Mouse (Mus musculus) heart, embryonic 12.5 days (tissue): ENCODE results near the gene Gm20388. TPM values are rescaled to one million over a fixed set of nuclear protein-coding genes. Genes with fewer than 3 reads are reported as not detected.
A peak's percentile ranks its signal among the peaks of the same experiment; 100 is the strongest.

Source experiments
- ATAC-seq: fragments of 200-750 bp; cut with Nextera tagmentation; 2 replicates; pipeline ENCODE4 v1.8.0; 2017; ENCODE audit warnings: moderate TSS enrichment, moderate library complexity; ENCODE audit not compliant: insufficient number of reproducible peaks, low FRiP score
- H3K27ac ChIP-seq: fragments of 300-500 bp; sonication (generic); 2 replicates; pipeline ENCODE4 v1.5.1; 2016; ENCODE audit warnings: mild to moderate bottlenecking, moderate library complexity; ENCODE audit not compliant: poor library complexity, severe bottlenecking
- H3K27me3 ChIP-seq: fragments of 300-500 bp; sonication (generic); replicated peaks from 2 replicates; pipeline ENCODE4 v1.6.1; 2016; ENCODE audit warnings: mild to moderate bottlenecking, moderate library complexity
- H3K36me3 ChIP-seq: fragments of 300-500 bp; sonication (generic); 2 replicates; pipeline ENCODE4 v1.6.1; 2016; ENCODE audit warnings: mild to moderate bottlenecking, moderate library complexity
- H3K4me1 ChIP-seq: fragments of 300-500 bp; sonication (generic); replicated peaks from 2 replicates; pipeline ENCODE4 v1.6.1; 2016; ENCODE audit warnings: mild to moderate bottlenecking
- H3K4me2 ChIP-seq: fragments of 300-500 bp; sonication (generic); 2 replicates; pipeline ENCODE4 v1.6.1; 2016; ENCODE audit warnings: mild to moderate bottlenecking, moderate library complexity
- H3K4me3 ChIP-seq: fragments of 300-500 bp; sonication (generic); 2 replicates; pipeline ENCODE4 v1.5.1; 2016; ENCODE audit warnings: mild to moderate bottlenecking
- H3K9ac ChIP-seq: fragments of 300-500 bp; sonication (generic); 2 replicates; pipeline ENCODE4 v1.6.1; 2016; ENCODE audit warnings: mild to moderate bottlenecking, moderate library complexity
- H3K9me3 ChIP-seq: fragments of 300-500 bp; sonication (generic); replicated peaks from 2 replicates; pipeline ENCODE4 v1.6.1; 2016; ENCODE audit warnings: mild to moderate bottlenecking, moderate library complexity
- WGBS: fragments of 180-500 bp; shearing (Covaris S2); methylation state at CpG from one replicate; pipeline ENCODE4 v1.1.7; 2016; 5-methylcytosine and 5-hydroxymethylcytosine counted together
- polyA plus RNA-seq: library from polyadenylated mRNA; unstranded; fragments of >200 nt; fragmentation: Nextera tagmentation; extraction: Ambion mirVana; gene quantifications from 2 replicates; pipeline ENCODE4 v1.2.1, GENCODE M21; 2016

Gene Gm20388
- polyA plus RNA-seq, 1 experiment from 2014 or later = not detected

DNA sequence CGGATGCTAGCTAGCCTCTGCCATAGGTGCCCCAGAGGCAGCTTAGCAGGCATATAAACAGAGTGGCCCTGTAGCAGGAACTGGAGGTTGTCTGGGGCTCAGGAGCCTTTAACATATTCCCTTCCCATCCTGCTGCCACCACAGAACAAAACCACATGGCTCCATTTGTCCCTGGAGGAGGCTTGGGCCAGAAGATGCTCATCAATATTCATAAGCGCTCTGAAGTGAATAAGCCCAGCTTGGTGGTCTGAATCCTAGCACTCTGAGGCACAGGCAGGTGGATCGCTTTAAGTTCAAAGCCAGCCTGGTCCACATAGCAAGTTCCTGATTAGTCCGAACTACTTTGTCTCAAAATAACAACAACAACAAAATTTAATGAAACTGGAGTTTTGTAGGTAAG is 22.6 kb upstream of the Gm20388 start:
- H3K27me3 ChIP-seq = peaks cover 4% of the 10 kb centered on the region; the same call in 1 of the 2 replicates
- H3K36me3 ChIP-seq = no peaks in the 10 kb centered on the region
- H3K4me3 ChIP-seq = no peak overlapping the region
- H3K4me2 ChIP-seq = no peak overlapping the region
- no peaks in the 10 kb centered on the region for H3K9me3 ChIP-seq
- H3K4me1 ChIP-seq = peaks cover 15% of the 10 kb centered on the region
- no peak for ATAC-seq
- no peak overlapping the region for H3K27ac ChIP-seq
- no peak overlapping the region for H3K9ac ChIP-seq
- WGBS = 71% methylated on average over 4 of the region's 4 CpGs

- H3K4me1 ChIP-seq = peaks cover 16% of the 10 kb centered on the region
- WGBS = 83% methylated on average over 4 of the region's 4 CpGs
- ATAC-seq = no peak
- peaks cover 19% of the 10 kb centered on the region for H3K27me3 ChIP-seq
- no peak overlapping the region for H3K4me3 ChIP-seq
- no peak overlapping the region for H3K4me2 ChIP-seq
- H3K36me3 ChIP-seq = no peaks in the 10 kb centered on the region
- H3K9ac ChIP-seq = no peak overlapping the region
- no peak overlapping the region for H3K27ac ChIP-seq
- no peaks in the 10 kb centered on the region for H3K9me3 ChIP-seq
These were observed 13.6 kb upstream of the Gm20388 start for GRCm38 (mm10) chr8:119897069-119897468.

- Histone ChIP-seq H3K4me2 (peak overlapping the region; percentile 41), H3K9me3 (no peaks in the 10 kb centered on the region), H3K9ac (peak overlapping the region; percentile 28; the same call in 1 of the 2 replicates), H3K27me3 (peaks cover 19% of the 10 kb centered on the region), H3K36me3 (no peaks in the 10 kb centered on the region), H3K4me3 (no peak overlapping the region), H3K4me1 (peaks cover 19% of the 10 kb centered on the region), H3K27ac (no peak overlapping the region)
- WGBS = 10% methylated on average over 13 of the region's 13 CpGs
- ATAC-seq = 0 out of 2 replicates have a peak, but pooled peaks have one; percentile 39
These were observed 12.7 kb upstream of the Gm20388 start for GRCm38 (mm10) chr8:119897933-119898332.

DNA sequence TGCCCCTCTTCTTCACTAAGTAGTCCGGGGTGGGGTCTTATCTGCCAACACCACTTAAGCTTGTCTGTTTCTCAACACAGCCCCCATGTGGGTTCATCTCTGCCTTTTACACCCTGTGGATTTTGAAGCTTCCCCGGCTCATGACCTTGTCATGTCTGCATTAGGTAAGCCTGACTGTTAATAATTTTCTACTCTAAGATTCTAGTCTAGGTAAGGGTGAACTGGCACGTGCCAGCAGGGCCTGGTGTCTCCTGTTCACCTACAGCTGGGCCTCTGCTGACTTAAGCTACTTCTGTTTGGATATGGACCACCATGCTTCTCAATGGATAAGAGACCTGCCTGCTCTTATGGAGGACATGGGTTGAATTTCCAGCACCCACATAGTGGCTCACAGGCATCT is 9.3 kb upstream of the Gm20388 start:
- no peak for ATAC-seq
- Histone ChIP-seq H3K27ac (no peak overlapping the region), H3K4me3 (no peak overlapping the region), H3K36me3 (no peaks in the 10 kb centered on the region), H3K27me3 (peaks cover 19% of the 10 kb centered on the region), H3K4me2 (no peak overlapping the region), H3K9ac (no peak overlapping the region), H3K9me3 (no peaks in the 10 kb centered on the region), H3K4me1 (peaks cover 27% of the 10 kb centered on the region)
- 50% methylated on average over 3 of the region's 3 CpGs for WGBS

DNA sequence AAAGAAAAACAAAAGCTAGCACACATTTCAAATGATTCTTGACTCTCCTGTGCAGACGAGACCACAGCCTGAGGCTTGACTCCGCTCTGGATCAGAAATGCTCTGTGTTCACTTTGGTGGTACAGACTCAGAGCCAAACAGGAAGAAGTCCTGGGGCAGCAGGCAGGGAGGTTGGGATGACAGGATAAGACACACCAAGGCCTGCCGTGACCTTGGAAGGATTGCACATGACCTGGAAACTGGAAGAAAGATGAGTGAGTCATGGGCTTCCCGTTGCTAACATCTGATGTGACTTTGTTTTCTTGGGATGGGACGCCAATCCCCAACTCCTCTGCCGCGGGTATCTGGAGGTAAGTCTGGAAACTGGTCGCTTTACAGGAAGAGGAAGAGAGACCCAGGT is 8.7 kb upstream of the Gm20388 start:
- Histone ChIP-seq H3K9ac (no peak overlapping the region), H3K4me1 (peaks cover 27% of the 10 kb centered on the region), H3K27me3 (peaks cover 18% of the 10 kb centered on the region), H3K9me3 (no peaks in the 10 kb centered on the region), H3K4me2 (no peak overlapping the region), H3K4me3 (no peak overlapping the region), H3K27ac (no peak overlapping the region), H3K36me3 (no peaks in the 10 kb centered on the region)
- WGBS = 53% methylated on average over 8 of the region's 8 CpGs
- ATAC-seq = 0 out of 2 replicates have a peak, but pooled peaks have one; percentile 14

DNA sequence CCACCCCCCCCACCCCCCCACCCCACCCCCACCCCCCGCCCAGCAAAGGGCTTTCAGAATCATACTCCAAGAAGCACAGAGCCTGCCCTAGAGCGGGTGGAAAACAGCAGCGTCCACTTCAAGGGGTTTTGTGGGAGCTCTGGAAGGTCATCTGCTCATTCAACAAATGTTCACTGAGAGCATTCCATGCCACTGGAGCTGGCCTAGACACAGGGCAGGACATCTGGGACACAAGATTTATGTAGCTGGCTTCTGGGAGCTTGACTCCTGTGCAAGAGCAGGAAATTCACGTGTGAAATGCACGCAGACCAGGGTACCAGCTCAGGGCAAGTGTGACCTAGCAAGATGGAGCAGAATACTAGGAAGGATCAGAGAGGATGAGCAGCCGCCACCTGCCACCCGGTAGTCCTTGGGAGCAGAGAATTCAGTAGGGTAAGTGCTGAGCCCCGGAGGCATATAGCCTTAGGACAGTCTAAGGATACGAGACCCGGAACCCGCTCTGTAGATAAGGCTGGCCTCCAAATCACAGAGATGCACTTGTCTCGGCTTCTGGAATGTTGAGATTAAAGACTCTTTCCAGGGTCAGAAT is 6.2 kb upstream of the Gm20388 start:
- no peak overlapping the region for H3K4me3 ChIP-seq
- H3K4me2 ChIP-seq = no peak overlapping the region
- H3K27ac ChIP-seq = no peak overlapping the region
- peaks cover 17% of the 10 kb centered on the region for H3K4me1 ChIP-seq
- H3K36me3 ChIP-seq = no peaks in the 10 kb centered on the region
- 27% methylated on average over 12 of the region's 12 CpGs for WGBS
- H3K27me3 ChIP-seq = no peaks in the 10 kb centered on the region
- ATAC-seq = no peak
- H3K9ac ChIP-seq = no peak overlapping the region
- no peaks in the 10 kb centered on the region for H3K9me3 ChIP-seq

DNA sequence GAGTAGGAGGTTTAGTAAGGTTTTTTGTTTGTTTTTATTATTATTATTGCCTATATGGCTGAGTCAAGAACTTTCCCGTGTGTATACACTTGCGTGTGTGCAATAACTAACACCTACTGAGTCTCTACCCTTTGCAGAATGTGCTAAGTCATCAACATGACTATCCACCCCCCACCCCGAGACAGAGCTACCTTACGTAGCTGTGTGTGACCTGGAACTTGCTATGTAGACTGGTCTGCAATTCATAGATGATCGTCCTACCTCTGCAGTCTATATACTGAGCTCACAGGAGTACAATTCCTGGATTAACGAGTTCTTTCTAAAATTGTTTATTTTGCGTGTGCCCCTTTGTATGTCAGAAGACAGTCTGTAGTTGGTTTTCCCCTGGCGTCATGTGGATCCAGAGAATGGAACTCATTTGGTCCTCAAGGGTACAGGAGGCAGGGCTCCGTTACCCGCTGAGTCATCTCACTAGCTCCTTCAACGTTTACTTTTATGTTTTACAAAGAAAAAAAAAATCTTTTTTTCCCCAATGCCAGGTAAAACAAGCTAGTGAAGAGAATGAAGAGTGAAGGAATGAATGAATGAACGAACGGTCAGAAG is 596 bp upstream of the Gm20388 start, which contains the start of gene Usp10:
Gene Usp10 (plus strand): TSS at position 417 of the 603 bp plus-strand sequence.
- WGBS = 30% methylated on average over 13 of the region's 13 CpGs
- peak; percentile 63 for ATAC-seq
- peak within 1 kb of the TSS; percentile 84 for H3K4me3 ChIP-seq
- peak within 1 kb of the TSS; percentile 89 for H3K27ac ChIP-seq
- no peaks in the 10 kb centered on the region for H3K9me3 ChIP-seq
- no peaks in the 10 kb centered on the region for H3K27me3 ChIP-seq
- no peaks in the 10 kb centered on the region for H3K36me3 ChIP-seq
- H3K4me1 ChIP-seq = peaks cover 40% of the 10 kb centered on the region
- peak within 1 kb of the TSS; percentile 95 for H3K4me2 ChIP-seq
- H3K9ac ChIP-seq = peak within 1 kb of the TSS; percentile 95

DNA sequence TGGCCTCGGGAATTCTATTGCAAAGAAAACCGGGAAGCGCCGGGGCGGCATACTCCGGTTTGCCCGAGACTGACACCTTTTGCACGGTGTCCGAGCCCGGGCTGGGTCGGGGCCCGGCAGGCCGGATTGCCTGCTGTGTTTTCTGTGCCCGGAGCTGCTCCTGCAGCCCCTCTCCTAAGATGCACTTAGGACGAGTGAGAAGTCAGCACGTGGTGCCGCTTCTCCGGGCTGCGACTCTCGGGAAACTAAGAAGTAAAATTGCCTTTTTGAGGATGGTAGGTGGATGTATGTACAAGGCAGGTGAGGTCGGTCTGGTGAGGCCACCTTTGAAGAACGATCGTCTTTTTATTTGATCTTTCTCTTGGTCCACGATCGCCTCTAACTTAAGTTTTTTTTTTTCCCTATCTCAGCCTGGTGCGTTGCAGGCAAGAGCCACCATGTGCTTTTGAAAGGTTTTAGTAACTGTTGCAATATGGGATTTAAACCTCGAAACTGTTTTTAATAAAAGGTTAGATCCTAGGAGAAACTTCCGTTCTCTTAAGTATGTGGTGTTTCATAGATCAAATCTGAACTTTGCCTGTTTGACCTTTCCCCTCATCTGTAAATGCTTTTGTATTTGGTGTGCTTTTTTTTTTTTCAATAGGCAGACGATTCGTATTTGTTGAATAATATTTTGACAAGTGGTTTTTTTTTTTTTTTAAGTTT is 769 bp downstream of the Gm20388 start:
- Histone ChIP-seq H3K9me3 (no peaks in the 10 kb centered on the region), H3K4me1 (peaks cover 52% of the 10 kb centered on the region), H3K4me2 (peak overlapping the region; percentile 95), H3K27me3 (no peaks in the 10 kb centered on the region), H3K36me3 (no peaks in the 10 kb centered on the region), H3K4me3 (peak overlapping the region; percentile 84), H3K9ac (peak overlapping the region; percentile 95), H3K27ac (peak overlapping the region; percentile 89)
- peak; percentile 60 for ATAC-seq
- under 1% methylated on average over 30 of the region's 30 CpGs for WGBS

DNA sequence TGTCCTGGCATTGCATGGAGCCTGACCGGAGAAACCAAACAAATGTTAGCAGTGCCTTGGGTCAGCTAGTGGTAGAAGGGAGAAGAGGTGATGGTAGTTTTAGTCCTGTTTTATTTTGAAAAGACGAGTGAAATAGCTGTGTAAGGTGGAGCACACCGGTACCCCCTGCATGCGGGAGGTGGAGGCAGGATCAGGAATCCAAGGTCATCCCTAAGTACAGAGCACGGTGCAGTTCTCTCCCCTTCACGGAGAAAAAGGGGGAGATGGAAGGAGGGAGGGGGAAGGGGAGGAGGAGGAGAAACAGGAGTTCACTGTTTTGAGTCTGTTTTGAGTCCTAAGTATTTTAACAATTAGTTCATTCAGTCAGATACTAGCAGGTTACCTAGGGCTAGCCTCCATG is 2.0 kb downstream of the Gm20388 start:
- no peaks in the 10 kb centered on the region for H3K36me3 ChIP-seq
- H3K4me2 ChIP-seq = peak overlapping the region; percentile 95
- H3K9me3 ChIP-seq = no peaks in the 10 kb centered on the region
- peaks cover 63% of the 10 kb centered on the region for H3K4me1 ChIP-seq
- H3K27ac ChIP-seq = no peak overlapping the region
- 0 out of 2 replicates have a peak overlapping the region, but pooled peaks have one; percentile 7 for H3K9ac ChIP-seq
- H3K27me3 ChIP-seq = no peaks in the 10 kb centered on the region
- ATAC-seq = no peak
- H3K4me3 ChIP-seq = peak overlapping the region; percentile 27; the same call in 1 of the 2 replicates
- 41% methylated on average over 6 of the region's 6 CpGs for WGBS

DNA sequence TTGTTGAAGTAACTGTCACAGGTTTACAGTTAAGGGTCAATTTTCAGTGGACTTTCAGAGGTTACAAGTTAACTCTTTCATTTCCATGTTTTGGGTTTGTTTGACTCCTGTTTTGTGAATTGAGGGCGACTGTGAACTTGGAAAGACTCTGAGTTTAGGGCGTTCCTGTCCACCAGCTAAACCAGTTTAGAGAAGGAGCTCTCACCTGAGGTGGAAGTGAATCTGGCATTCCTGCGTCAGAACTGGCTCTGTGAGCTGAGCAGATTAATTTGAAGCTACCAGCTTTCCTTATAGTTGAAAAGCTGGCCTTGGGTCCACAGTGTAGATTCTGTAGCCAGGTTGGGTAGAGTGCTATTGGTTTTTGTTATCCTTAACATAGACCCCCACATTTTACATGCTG is 2.5 kb downstream of the Gm20388 start:
- H3K27me3 ChIP-seq = no peaks in the 10 kb centered on the region
- WGBS = 66% methylated on average over 3 of the region's 3 CpGs
- H3K36me3 ChIP-seq = no peaks in the 10 kb centered on the region
- H3K9me3 ChIP-seq = no peaks in the 10 kb centered on the region
- H3K4me3 ChIP-seq = no peak overlapping the region
- peaks cover 69% of the 10 kb centered on the region for H3K4me1 ChIP-seq
- no peak overlapping the region for H3K9ac ChIP-seq
- ATAC-seq = no peak
- no peak overlapping the region for H3K27ac ChIP-seq
- H3K4me2 ChIP-seq = peak overlapping the region; percentile 95

- Histone ChIP-seq H3K9ac (no peak overlapping the region), H3K27ac (no peak overlapping the region), H3K36me3 (peaks cover 7% of the 10 kb centered on the region; the same call in 1 of the 2 replicates), H3K4me1 (peaks cover 75% of the 10 kb centered on the region), H3K27me3 (no peaks in the 10 kb centered on the region), H3K4me2 (no peak overlapping the region), H3K9me3 (no peaks in the 10 kb centered on the region), H3K4me3 (no peak overlapping the region)
- no peak for ATAC-seq
- WGBS = 57% methylated on average over 2 of the region's 2 CpGs
These were observed 3.5 kb downstream of the Gm20388 start for GRCm38 (mm10) chr8:119914161-119914560.
